Mouse (Mus musculus): ENCODE data around the gene Cldn13. TPM values are rescaled to one million over a fixed set of nuclear protein-coding genes. Genes with fewer than 3 reads are reported as not detected.

The Cldn13 gene
- polyA plus RNA-seq, 1 experiment from 2014 or later = 3.9 TPM

DNA sequence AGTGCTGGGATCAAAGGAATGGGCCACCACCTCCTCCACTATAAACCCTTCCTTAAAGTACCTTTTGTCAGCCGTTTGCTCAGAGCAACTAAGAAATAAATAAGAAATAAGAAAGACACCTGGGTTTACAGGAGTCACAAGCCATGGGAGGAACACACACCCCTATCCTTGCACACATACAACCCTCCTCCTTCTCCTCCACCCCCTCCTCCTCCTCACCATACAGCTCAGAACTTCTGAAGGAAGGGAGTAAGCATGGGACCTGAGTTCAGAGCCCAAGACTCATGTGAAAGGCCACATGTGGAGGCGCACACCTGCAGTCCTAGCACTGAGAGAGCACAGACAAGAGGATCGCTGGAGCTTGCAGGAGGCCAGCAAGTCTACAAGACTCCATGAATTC is 2.0 kb downstream of the Cldn13 start:
- Histone ChIP-seq H3K27me3 (replicated peaks) (no peaks in the 10 kb centered on the region), H3K9me3 (no peaks in the 10 kb centered on the region), H3K4me2 (replicated peaks) (no peak overlapping the region), H3K27ac (no peak overlapping the region), H3K9ac (no peak overlapping the region), H3K36me3 (no peaks in the 10 kb centered on the region), H3K4me1 (replicated peaks) (no peaks in the 10 kb centered on the region), H3K4me3 (replicated peaks) (no peak overlapping the region)
- 73% methylated on average over 3 of the region's 3 CpGs for WGBS
- ATAC-seq = no peak

DNA sequence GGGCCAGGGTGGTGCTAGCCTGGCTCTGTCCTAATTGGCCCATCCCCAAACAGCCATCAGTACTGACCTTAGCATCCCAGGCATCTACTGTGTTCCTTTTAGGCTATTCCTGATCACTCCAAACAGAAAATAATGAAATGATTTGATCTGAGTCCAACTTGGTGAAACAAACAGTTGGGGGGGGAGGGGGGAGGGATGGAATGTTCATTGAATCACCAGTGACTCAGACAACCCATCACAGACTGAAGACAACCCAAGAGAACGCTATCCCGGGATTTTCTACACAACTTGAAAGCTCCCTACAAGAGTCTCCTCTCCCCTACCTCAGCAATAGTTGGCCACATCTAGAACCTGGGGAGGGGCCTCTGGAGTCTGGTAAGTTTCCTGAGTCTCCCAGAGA is 3.4 kb downstream of the Cldn13 start:
- Histone ChIP-seq H3K4me2 (replicated peaks) (no peak overlapping the region), H3K36me3 (no peaks in the 10 kb centered on the region), H3K9me3 (no peaks in the 10 kb centered on the region), H3K4me3 (replicated peaks) (no peak overlapping the region), H3K9ac (no peak overlapping the region), H3K4me1 (replicated peaks) (no peaks in the 10 kb centered on the region), H3K27ac (no peak overlapping the region), H3K27me3 (replicated peaks) (no peaks in the 10 kb centered on the region)
- 93% methylated on average over 2 of the region's 2 CpGs for WGBS
- ATAC-seq = no peak

DNA sequence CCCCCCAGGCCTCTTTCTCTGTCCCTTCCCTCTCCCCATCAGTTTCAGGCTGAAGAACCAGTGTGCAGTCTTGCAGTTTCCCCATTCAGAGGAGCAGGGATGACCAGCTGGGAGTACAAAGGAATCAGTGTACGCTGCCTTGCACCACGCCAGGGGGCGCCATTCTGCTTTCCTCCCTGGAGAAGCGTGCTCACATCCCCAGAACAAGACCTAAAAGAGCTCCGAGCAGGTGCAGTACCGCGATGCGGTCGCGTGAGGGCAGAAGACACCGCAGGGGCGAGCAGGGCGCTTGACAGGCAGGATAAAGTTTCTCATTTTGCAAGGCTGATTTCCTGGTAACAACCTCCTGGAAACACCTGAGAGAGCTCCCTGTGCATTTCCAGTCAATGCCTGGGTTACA is 8.2 kb downstream of the Cldn13 start:
- Histone ChIP-seq H3K36me3 (no peaks in the 10 kb centered on the region), H3K4me3 (replicated peaks) (no peak overlapping the region), H3K9me3 (no peaks in the 10 kb centered on the region), H3K27ac (no peak overlapping the region), H3K4me2 (replicated peaks) (0 out of 2 replicates have a peak overlapping the region, but pooled peaks have one; percentile 11), H3K27me3 (replicated peaks) (no peaks in the 10 kb centered on the region), H3K4me1 (replicated peaks) (no peaks in the 10 kb centered on the region), H3K9ac (no peak overlapping the region)
- ATAC-seq = peak; percentile 90
- WGBS = 0% methylated on average over 13 of the region's 13 CpGs

DNA sequence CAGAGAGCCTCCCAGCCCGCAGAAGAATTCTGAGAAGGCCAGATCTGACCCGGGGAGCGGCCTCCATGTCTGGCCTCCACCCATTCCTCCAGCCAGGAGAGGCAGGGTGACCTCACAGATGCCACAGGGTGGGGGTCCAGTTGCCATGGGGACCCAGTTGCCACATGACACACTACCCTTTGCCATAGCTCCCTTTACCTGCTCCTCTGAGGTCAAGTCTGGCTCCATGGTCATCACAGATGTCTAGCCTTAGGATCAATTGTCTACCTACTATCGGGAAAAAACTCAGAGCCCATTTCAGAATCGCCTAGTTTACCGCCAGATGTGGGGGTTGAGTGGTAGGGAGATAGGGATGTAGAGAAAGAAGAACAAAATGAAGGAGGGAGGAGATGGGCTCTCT is 8.7 kb downstream of the Cldn13 start, which contains the start of gene Tmem270:
Gene Tmem270, minus strand, starts transcription at position 101 of the 400 bp plus-strand sequence.
- Histone ChIP-seq H3K4me1 (replicated peaks) (no peaks in the 10 kb centered on the region), H3K9ac (no peak within 1 kb of the TSS), H3K9me3 (no peaks in the 10 kb centered on the region), H3K4me2 (replicated peaks) (0 out of 2 replicates have a peak within 1 kb of the TSS, but pooled peaks have one; percentile 11), H3K27me3 (replicated peaks) (no peaks in the 10 kb centered on the region), H3K36me3 (no peaks in the 10 kb centered on the region), H3K27ac (no peak within 1 kb of the TSS), H3K4me3 (replicated peaks) (no peak within 1 kb of the TSS)
- WGBS = 82% methylated on average over 6 of the region's 6 CpGs
- no peak; the same call in 1 of the 2 replicates for ATAC-seq

DNA sequence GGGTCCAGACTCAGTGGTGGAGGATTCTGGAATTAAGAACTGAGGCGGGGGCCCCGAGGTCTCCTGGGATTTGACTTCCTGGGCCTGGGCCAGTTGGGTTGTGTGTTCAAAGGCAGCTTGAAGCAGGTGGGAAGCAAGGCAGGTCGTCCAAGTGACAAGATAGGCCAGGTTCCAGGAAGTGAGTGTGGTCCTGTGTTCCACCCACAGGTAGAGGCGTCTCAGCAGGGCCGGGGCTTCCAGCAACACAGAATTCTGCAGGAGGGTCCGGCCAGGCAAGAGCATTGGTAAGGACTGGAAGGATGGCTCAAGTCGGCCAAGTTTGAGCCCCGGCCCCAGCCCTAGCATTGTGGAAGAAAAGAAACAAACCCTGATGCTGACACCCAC is 13.7 kb downstream of the Cldn13 start:
- Histone ChIP-seq H3K4me3 (replicated peaks) (no peak overlapping the region), H3K4me2 (replicated peaks) (no peak overlapping the region), H3K4me1 (replicated peaks) (peaks cover 2% of the 10 kb centered on the region), H3K27ac (no peak overlapping the region), H3K9me3 (no peaks in the 10 kb centered on the region), H3K27me3 (replicated peaks) (no peaks in the 10 kb centered on the region), H3K36me3 (no peaks in the 10 kb centered on the region), H3K9ac (no peak overlapping the region)
- no peak for ATAC-seq
- 70% methylated on average over 8 of the region's 8 CpGs for WGBS

DNA sequence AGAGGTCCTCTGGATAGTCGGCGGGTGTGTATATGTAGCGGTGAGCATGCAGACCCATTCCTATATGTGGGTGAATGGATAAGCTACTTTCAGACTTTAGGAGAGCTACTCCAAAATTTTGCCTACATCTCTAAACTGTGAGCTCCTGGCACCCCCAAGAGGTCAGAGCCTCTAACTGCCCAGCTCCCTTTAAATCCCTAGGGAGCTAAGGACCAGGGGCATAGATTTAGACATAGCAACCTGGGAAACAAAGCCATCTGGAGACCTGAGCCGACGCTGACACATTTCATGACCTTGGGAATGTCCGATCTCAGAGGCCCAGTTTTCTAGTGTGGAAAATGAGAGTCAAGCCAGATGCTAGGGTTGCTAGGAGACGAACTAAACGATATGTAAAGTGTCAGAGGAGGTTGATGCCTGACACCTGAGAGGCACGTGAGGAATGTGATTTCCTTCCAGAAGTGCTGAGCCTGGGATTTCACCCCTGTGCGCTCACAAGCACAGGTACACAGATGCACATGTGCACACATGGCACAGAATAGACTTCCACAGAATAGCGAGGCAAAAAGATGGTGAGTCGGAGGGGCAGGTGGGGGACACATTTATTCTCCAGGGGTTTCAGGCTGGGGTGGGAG is 14.2 kb downstream of the Cldn13 start:
- H3K4me2 ChIP-seq (replicated peaks) = no peak overlapping the region
- H3K36me3 ChIP-seq = no peaks in the 10 kb centered on the region
- H3K9ac ChIP-seq = no peak overlapping the region
- WGBS = 31% methylated on average over 12 of the region's 12 CpGs
- no peaks in the 10 kb centered on the region for H3K27me3 ChIP-seq (replicated peaks)
- ATAC-seq = peak; percentile 73; the same call in 1 of the 2 replicates
- H3K4me3 ChIP-seq (replicated peaks) = no peak overlapping the region
- no peak overlapping the region for H3K27ac ChIP-seq
- H3K9me3 ChIP-seq = no peaks in the 10 kb centered on the region
- H3K4me1 ChIP-seq (replicated peaks) = peaks cover 2% of the 10 kb centered on the region

DNA sequence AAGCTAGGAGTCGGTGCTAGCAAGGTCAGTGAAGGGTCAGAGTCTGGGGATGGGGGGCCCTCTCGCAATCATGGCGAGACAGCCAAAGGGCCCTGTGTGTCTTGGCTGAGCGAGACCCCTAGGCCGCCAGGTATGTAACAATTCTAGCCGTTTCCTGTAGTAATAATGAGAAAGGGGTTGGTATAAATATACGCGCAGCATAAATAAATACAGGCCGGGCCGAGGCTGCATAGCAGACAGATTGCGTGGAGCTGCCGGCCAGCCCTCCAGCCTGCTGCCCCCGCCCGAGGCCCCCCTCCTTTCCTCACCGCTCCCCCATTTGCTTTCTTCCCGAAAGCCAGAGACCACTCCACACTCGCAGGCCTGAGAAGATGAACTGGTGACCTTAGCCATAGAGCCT is 17.7 kb downstream of the Cldn13 start:
- no peak overlapping the region for H3K4me2 ChIP-seq (replicated peaks)
- ATAC-seq = peak; percentile 29; the same call in 1 of the 2 replicates
- no peak overlapping the region for H3K27ac ChIP-seq

DNA sequence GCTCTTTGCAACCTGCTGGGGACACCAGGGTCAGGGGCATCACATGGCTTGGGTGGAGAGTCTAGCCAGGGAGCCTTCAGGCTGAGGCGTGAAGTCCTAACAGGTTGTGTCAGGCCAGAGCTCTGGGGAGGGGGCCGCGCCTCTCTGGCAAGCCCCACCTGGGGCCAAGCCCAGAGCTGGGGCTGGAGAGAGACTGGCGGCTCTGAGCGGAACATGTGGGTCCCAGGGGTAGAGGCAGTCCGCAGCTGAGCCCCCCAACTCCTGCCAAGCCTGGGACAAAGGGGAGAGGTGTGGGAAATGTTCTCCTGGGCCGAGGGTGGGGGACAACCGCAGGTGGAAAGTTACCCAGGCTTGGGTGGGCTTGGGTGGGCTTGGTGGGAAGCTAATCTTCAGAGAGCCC is 18.4 kb downstream of the Cldn13 start:
- Histone ChIP-seq H3K27me3 (replicated peaks) (no peaks in the 10 kb centered on the region), H3K9me3 (no peaks in the 10 kb centered on the region), H3K36me3 (no peaks in the 10 kb centered on the region), H3K4me2 (replicated peaks) (no peak overlapping the region), H3K9ac (no peak overlapping the region), H3K4me1 (replicated peaks) (peaks cover 8% of the 10 kb centered on the region), H3K27ac (no peak overlapping the region), H3K4me3 (replicated peaks) (no peak overlapping the region)
- no peak for ATAC-seq
- WGBS = 87% methylated on average over 8 of the region's 8 CpGs

More for the DNA sequence above, 17.7 kb downstream of the Cldn13 start:
- no peaks in the 10 kb centered on the region for H3K9me3 ChIP-seq
- no peak overlapping the region for H3K4me3 ChIP-seq (replicated peaks)
- no peak overlapping the region for H3K9ac ChIP-seq
- no peaks in the 10 kb centered on the region for H3K36me3 ChIP-seq
- no peaks in the 10 kb centered on the region for H3K27me3 ChIP-seq (replicated peaks)
- H3K4me1 ChIP-seq (replicated peaks) = peaks cover 8% of the 10 kb centered on the region
- WGBS = 38% methylated on average over 17 of the region's 17 CpGs

DNA sequence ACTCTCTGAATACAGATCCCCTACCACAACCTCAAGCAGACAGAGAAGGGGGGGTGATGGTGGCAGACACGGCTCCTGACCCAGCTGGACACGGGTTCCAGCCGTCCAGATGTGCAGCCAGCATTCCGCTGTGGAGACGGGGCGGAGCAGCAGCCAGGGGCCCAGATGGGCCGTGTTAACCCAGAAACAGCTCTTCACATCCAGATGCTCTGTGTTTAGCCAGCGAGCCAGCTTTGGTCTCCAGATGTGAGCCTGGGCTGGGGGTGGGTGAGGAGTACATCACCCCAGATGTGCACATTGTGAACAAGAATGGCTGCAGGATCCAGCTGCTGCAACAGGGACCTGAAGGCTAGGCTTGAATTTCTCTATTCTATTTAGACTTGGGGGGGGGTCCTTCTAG is 20.0 kb downstream of the Cldn13 start:
- ATAC-seq = peak; percentile 84
- Histone ChIP-seq H3K27me3 (replicated peaks) (no peaks in the 10 kb centered on the region), H3K4me1 (replicated peaks) (peaks cover 8% of the 10 kb centered on the region), H3K9me3 (no peaks in the 10 kb centered on the region), H3K27ac (0 out of 2 replicates have a peak overlapping the region, but pooled peaks have one; percentile 2), H3K36me3 (no peaks in the 10 kb centered on the region), H3K9ac (no peak overlapping the region), H3K4me2 (replicated peaks) (no peak overlapping the region), H3K4me3 (replicated peaks) (no peak overlapping the region)
- 42% methylated on average over 8 of the region's 8 CpGs for WGBS

DNA sequence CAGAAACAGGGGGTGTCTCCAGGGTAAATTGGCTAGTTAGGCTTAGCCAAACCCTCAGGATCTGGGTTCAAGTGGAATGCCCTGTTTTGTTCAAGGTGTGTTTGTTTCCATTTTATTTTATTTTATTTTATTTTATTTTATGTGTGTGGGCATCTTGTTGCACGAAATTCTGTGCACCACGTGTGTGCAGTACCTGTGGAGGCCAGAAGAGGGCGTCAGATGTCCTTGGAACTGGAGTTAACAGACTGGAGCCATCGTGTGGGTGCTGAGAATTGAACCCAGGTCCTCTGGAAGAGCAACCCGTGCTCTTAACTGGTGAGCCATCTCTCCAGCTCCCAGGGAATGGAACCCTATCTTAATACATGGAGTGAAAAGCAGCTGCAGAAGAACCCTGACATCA is 22.6 kb downstream of the Cldn13 start:
- H3K9me3 ChIP-seq = no peaks in the 10 kb centered on the region
- no peaks in the 10 kb centered on the region for H3K27me3 ChIP-seq (replicated peaks)
- H3K4me2 ChIP-seq (replicated peaks) = no peak overlapping the region
- H3K27ac ChIP-seq = no peak overlapping the region
- H3K9ac ChIP-seq = no peak overlapping the region
- no peak for ATAC-seq
- no peaks in the 10 kb centered on the region for H3K36me3 ChIP-seq
- WGBS = 81% methylated on average over 5 of the region's 5 CpGs
- peaks cover 5% of the 10 kb centered on the region; the same call in 1 of the 2 replicates for H3K4me1 ChIP-seq (replicated peaks)
- no peak overlapping the region for H3K4me3 ChIP-seq (replicated peaks)

DNA sequence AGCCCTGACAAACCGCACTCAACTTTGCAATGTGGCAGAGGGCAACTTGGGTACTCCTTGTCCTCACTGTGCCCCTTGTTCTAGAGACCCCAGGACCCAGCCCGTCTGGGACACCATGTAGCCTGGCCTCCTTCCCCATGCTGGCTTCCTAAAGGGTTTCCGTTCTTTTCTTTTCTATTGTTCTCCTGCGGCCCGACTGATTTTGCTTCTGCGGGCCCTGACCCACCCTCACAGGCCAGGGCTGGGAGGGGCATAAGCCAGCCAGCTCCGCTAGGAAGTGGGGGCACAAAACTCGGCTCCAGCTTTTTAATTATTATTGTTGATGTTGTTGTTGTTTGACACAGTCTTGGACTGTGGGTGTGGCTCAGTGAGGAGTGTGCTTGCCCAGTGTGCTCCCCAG is 23.8 kb downstream of the Cldn13 start:
- no peak for ATAC-seq
- no peaks in the 10 kb centered on the region for H3K27me3 ChIP-seq (replicated peaks)
- H3K27ac ChIP-seq = no peak overlapping the region
- no peak overlapping the region for H3K9ac ChIP-seq
- no peaks in the 10 kb centered on the region for H3K9me3 ChIP-seq
- 74% methylated on average over 8 of the region's 8 CpGs for WGBS
- no peak overlapping the region for H3K4me2 ChIP-seq (replicated peaks)
- H3K4me3 ChIP-seq (replicated peaks) = no peak overlapping the region
- H3K4me1 ChIP-seq (replicated peaks) = 0 out of 2 replicates have a peak, but pooled peaks cover 5% of the 10 kb centered on the region
- no peaks in the 10 kb centered on the region for H3K36me3 ChIP-seq

DNA sequence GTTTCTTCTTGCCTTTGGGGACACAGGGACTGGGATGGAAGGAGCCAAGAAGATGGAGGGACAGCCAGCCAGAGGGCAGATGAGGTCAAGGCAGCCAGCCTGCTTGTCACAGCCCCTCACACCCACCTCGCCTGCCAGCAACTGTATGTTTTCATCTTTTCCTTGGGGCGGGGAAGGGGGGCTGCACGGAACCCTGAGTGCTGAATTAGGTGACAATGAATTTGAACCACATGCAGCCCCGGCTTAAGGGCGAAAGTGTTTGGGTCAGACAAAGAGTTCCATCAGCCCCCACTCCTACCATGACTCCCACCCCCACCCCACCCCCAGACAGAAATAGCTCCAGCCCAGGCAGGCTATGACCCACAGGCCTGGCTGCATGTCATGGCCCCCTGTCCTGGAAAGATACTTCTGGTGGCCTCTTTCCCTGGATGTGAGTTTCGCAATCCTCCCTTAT is 24.7 kb downstream of the Cldn13 start:
- Histone ChIP-seq H3K4me2 (replicated peaks) (no peak overlapping the region), H3K4me1 (replicated peaks) (0 out of 2 replicates have a peak, but pooled peaks cover 3% of the 10 kb centered on the region), H3K4me3 (replicated peaks) (no peak overlapping the region), H3K9me3 (no peaks in the 10 kb centered on the region), H3K27ac (no peak overlapping the region), H3K9ac (no peak overlapping the region), H3K27me3 (replicated peaks) (no peaks in the 10 kb centered on the region), H3K36me3 (no peaks in the 10 kb centered on the region)
- WGBS = 73% methylated on average over 6 of the region's 6 CpGs
- ATAC-seq = no peak

DNA sequence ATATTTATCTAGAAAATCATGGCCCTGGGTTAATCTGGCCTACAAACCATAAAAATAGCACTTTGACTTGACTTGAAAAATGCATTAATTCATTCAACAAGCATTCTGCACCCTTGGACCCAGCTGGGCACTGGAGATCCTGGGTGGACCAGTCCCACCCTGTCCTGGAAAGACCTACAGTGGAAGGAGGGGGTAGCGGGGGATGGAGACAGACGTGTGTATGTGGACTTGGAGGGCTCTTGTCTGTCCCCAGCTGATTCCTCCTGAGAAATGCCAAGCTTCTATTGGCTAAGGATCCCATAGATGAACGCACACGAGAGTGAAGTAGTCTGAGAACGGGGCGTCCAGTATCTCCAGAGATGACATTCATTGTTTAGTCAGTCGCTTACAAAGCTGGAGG is 26.8 kb downstream of the Cldn13 start:
- Histone ChIP-seq H3K4me1 (replicated peaks) (no peaks in the 10 kb centered on the region), H3K4me3 (replicated peaks) (no peak overlapping the region), H3K4me2 (replicated peaks) (no peak overlapping the region), H3K9ac (no peak overlapping the region), H3K27ac (no peak overlapping the region), H3K9me3 (no peaks in the 10 kb centered on the region), H3K36me3 (no peaks in the 10 kb centered on the region), H3K27me3 (replicated peaks) (no peaks in the 10 kb centered on the region)
- 82% methylated on average over 7 of the region's 7 CpGs for WGBS
- no peak for ATAC-seq

All from intestine, embryonic 15.5 days (tissue).